Mouse (Mus musculus): ENCODE results near the gene Mtmr6.
A peak's percentile ranks its signal among the peaks of the same experiment; 100 is the strongest.
"Not testable (repeated sequence)": the region's sequence is repeated elsewhere in the genome, so short reads cannot be mapped to it uniquely, and the experiment has no call there.

Mtmr6 gene

GRCm38 (mm10) chr14:60300224-60300991 lies 35.4 kb downstream of the Mtmr6 start:
- DNase-seq: peak; percentile 34

- DNase-seq: no peak
Measured at GRCm38 (mm10) chr14:60301024-60301423, 36.0 kb downstream of the Mtmr6 start.

- DNase-seq: no peak
Measured at GRCm38 (mm10) chr14:60302441-60302840, 37.4 kb downstream of the Mtmr6 start.

DNA sequence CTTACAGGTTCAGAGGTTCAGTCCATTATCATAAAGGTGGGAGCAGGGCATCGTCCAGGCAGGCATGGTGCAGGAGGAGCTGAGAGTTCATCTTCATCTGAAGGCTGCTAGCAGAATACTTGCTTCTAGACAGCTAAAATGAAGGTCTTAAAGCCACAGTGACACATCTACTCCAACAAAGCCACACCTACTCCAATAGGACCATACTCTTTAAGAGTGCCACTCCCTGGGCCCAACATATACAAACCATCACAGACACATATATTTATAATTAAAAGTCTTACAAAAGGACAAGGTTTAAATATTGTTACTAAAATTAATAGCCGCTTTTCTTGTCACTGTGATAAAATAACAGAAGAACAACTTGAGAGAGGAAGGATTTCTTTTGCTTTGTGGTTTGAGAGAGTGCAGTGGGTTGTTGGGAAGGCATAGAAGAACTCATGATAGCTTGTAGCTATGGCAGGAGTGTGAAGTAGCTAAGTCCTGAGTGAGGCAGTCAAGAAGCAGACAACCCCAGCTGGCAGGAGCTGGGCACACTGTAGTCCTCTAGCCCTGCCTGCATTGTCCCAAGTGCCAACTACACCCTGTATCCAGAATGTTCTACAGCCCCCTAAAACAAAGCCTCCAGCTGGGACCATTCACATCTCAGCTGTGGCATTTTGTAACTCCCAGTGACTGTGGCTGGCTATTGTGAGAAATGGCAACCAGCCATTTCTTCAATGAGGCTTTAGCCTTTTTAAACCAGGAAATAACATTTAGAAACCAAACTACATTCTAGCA lies 39.6 kb downstream of the Mtmr6 start:
- no peak for DNase-seq

DNA sequence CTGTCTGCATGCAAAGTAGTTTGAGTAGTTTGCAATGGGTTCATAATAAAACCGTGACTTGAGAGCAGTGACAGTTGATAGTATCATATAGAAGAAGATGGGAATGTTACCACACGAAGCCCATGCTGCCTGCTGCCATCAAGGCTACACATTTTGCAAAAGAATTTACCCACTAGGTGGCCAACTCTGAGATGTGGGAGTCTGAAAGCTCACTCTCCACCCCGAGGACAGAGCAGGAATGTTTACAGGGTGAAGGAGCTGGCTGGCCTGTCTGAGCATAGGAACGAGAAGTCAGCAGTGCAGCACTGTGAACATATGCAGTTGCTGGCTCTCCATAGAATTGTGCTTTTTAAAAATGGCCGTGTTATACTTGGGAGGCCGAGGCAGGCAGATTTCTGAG lies 43.1 kb downstream of the Mtmr6 start:
- no peak for DNase-seq

DNA sequence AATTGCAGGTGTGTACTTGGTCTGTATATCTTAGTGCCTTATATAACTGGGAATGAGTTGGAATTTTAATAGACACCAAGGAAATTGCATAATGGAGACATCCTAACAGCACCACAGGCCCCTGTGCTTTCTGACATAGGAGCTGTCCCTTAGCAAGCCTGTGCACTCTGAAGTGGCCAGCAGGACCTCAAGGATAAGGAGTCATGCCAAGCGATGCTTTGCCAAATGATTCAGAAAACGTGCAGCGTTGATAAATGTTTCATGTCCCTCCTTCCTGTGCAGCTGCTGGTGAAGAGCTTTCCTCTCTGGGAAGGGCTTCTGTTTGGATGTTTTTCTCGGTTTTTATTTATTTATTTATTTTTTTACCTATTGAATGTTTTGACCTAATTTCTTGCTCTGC lies 45.7 kb downstream of the Mtmr6 start:
- peak; percentile 27 for DNase-seq

DNA sequence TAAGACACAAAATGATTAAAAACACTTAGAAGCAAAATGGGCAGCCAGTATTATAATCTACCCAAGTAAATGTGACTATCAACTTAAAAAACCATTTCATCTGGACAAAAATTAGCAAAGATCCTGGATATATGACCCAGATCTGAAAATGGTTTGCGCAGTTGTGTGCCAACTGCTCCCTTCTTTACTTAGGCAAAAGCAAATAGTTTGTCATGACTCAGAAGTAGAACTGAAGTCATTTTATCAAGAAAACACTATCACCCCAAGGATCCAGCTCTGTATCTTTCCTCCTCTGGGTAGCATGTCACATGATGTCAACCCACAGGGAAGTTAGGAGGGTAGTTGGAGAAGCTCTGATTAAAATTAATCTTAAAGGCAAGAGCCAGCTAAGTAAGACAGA lies 54.2 kb downstream of the Mtmr6 start:
- DNase-seq: no peak

DNA sequence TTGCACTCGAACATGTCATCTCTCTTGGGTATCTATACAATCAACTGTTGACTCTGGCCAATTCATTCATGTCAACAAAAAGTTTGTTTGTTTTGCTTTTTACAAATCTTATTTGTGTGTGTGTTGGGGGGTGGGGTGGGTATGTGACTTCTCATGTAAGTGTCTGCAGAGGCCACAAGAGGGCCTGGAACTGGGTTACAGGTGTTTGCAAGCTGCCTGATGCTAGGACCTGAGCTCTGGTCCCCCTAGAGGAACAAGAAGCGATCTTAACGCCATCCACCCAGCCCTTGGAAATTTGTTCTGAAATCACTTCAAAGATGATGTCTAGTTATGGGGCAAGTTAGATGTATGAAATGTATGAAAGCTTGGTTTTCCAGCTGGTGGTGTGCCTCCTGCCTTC lies 55.8 kb downstream of the Mtmr6 start:
- no peak for DNase-seq

DNA sequence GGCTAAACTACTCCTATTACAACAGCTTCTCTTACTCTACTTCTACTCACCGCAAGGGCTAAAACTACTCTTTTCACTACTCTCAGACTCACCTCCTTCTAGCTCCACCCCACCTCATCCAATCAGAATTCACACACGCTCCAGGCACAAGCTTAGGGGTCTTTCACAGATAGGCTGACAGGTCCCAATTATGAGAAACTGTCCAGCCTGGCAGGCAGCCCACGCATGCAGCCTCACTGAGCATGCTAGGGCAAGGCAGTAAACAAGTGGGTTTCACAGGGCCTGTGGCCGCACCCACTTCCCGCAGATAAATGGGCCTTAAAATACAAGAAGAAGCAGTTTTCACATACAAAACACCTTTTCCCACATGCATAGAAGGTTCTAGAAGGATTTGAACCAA lies 75.0 kb downstream of the Mtmr6 start:
- not testable (repeated sequence) for DNase-seq

DNA sequence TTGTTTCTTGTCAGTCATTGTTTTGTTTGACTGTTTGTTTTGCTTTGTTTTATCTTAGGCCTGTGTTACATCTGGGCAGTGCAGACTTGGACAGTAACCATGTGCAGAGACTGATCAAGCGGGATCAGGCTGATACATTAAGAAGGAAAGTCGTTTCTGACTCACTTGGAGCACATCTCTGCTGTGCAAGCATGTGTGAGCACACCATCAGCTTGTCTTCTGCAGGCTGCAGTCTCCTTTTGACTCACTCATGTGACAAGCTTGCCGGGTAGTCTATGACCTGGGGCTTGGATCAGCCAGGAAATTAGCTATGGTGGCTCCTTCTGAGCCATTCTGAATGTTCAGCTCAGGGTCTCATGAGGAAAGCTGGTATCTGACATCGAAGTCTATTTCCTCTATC lies 75.5 kb downstream of the Mtmr6 start:
- DNase-seq: no peak

DNA sequence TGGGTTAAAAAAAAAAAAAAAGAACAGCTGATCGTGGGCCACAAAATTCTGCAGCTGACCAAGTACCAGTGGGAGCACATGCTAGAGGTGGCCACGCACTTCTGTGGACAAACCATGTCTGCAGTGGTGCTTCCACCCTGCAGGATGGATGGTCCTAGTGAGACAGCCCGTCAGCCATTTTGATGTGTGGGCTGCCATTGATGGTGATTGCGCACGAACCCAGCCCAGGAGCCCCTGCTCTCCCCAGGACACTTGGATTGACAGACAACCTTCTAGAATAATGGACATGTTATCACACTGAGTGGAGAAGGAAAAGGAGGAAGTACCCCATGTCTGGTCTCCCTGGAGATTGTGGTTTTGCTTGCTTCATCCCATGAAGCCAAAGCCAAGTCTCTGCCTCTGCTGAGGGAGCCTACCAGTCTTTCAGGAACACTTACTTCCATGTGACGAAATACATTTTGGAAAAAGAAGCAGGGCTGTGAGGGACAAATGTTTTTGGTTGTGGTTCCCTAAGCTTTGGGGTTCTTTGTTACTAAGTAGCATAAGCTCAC lies 80.4 kb downstream of the Mtmr6 start:
- no peak for DNase-seq

Measured in cerebellum, adult 11 months (tissue).